Mouse (Mus musculus) kidney, embryonic 14.5 days (tissue): ENCODE results near the gene Ptpra. TPM values are rescaled to one million over a fixed set of nuclear protein-coding genes. Genes with fewer than 3 reads are reported as not detected.

ENCODE experiments used
- ATAC-seq: fragments of 200-750 bp; cut with Nextera tagmentation; 2 replicates; pipeline ENCODE4 v1.8.0; 2017; ENCODE audit warnings: moderate number of reproducible peaks, mild to moderate bottlenecking, moderate TSS enrichment, moderate library complexity; ENCODE audit not compliant: low FRiP score, low TSS enrichment
- H3K27ac ChIP-seq: fragments of 300-500 bp; sonication (generic); 2 replicates; pipeline ENCODE4 v1.5.1; 2014; ENCODE audit warnings: low read depth, mild to moderate bottlenecking, low read length, moderate library complexity, mixed read lengths
- H3K27me3 ChIP-seq: fragments of 300-500 bp; sonication (generic); 2 replicates; pipeline ENCODE4 v1.6.1; 2014; ENCODE audit warnings: mild to moderate bottlenecking, low read length; ENCODE audit not compliant: control insufficient read depth, insufficient read depth
- H3K36me3 ChIP-seq: fragments of 300-500 bp; sonication (generic); 2 replicates; pipeline ENCODE4 v1.6.1; 2014; ENCODE audit warnings: low read length, mixed read lengths; ENCODE audit not compliant: control insufficient read depth, insufficient read depth
- H3K4me1 ChIP-seq: fragments of 300-500 bp; sonication (generic); 2 replicates; pipeline ENCODE4 v1.6.1; 2014; ENCODE audit warnings: low read length, mixed read lengths; ENCODE audit not compliant: control insufficient read depth, insufficient read depth
- H3K4me2 ChIP-seq: fragments of 300-500 bp; sonication (generic); replicated peaks from 2 replicates; pipeline ENCODE4 v1.6.1; 2014; ENCODE audit warnings: low read depth, mild to moderate bottlenecking, low read length
- H3K4me3 ChIP-seq: fragments of 300-500 bp; sonication (generic); 2 replicates; pipeline ENCODE4 v1.5.1; 2014; ENCODE audit warnings: mild to moderate bottlenecking, low read length
- H3K9ac ChIP-seq: fragments of 300-500 bp; sonication (generic); 2 replicates; pipeline ENCODE4 v1.6.1; 2014; ENCODE audit warnings: low read depth, mild to moderate bottlenecking, low read length, moderate library complexity
- H3K9me3 ChIP-seq: fragments of 300-500 bp; sonication (generic); 2 replicates; pipeline ENCODE4 v1.6.1; 2016; ENCODE audit warnings: low read length; ENCODE audit not compliant: control insufficient read depth
- WGBS: fragments of 180-500 bp; shearing (Covaris S2); extraction: QIAGEN DNeasy Blood & Tissue Kit; methylation state at CpG from one replicate; pipeline ENCODE4 v1.1.7; 2014; 5-methylcytosine and 5-hydroxymethylcytosine counted together
- polyA plus RNA-seq: library from polyadenylated mRNA; unstranded; fragments of >200 nt; fragmentation: Nextera tagmentation; extraction: Ambion mirVana; gene quantifications from 2 replicates; pipeline ENCODE4 v1.2.1, GENCODE M21; 2014

The Ptpra gene
- polyA plus RNA-seq, 1 experiment from 2014 or later = 107 TPM

DNA sequence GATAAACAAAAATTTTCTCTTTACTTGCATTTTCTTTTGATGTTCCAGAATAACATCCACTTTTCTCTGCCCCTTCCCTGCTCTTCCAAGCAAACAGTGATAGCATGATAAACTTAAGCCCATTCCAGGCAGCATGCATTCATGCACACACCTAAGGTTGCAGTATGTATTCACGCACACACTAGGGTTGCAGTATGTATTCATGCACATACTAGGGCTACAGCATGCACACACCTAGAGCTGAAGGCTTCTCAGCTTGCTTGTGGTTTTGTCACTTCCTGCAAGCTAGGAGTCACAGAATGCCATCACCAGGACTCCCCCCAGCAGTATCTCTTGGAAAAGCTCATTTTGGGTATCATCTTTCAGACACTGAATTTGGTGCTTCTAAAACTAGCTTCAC, 13.3 kb upstream of the Ptpra start:
- WGBS = 97% methylated on average over 1 of the region's 1 CpGs
- ATAC-seq = no peak
- Histone ChIP-seq H3K9me3 (no peaks in the 10 kb centered on the region), H3K4me2 (no peak overlapping the region), H3K4me3 (no peak overlapping the region), H3K27me3 (no peaks in the 10 kb centered on the region), H3K4me1 (no peaks in the 10 kb centered on the region), H3K9ac (no peak overlapping the region), H3K36me3 (peaks cover 55% of the 10 kb centered on the region), H3K27ac (no peak overlapping the region)

DNA sequence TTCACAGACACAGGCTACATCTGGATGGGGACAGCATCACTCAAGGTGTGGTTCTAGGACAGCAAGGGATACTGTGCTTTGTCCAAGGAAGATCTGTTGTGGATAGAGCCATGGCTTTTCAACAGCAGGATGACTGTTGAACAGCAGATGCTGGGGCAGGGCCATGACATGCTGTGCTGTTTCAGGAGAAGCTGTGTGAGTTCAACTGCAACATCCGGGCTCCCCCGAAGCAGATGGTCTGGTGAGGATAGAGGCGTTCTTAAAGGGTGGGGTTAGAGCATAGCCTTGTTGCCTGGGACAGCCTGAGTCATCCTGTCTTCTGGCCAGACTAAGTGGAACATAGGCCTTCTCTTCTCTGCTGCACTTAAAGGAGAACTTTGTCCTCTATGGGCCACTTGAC, 11.2 kb upstream of the Ptpra start:
- WGBS = 88% methylated on average over 3 of the region's 3 CpGs
- H3K4me2 ChIP-seq = no peak overlapping the region
- no peak for ATAC-seq
- no peaks in the 10 kb centered on the region for H3K9me3 ChIP-seq
- H3K4me1 ChIP-seq = no peaks in the 10 kb centered on the region
- H3K27ac ChIP-seq = no peak overlapping the region
- no peaks in the 10 kb centered on the region for H3K27me3 ChIP-seq
- no peak overlapping the region for H3K4me3 ChIP-seq
- H3K36me3 ChIP-seq = peaks cover 69% of the 10 kb centered on the region
- H3K9ac ChIP-seq = no peak overlapping the region

DNA sequence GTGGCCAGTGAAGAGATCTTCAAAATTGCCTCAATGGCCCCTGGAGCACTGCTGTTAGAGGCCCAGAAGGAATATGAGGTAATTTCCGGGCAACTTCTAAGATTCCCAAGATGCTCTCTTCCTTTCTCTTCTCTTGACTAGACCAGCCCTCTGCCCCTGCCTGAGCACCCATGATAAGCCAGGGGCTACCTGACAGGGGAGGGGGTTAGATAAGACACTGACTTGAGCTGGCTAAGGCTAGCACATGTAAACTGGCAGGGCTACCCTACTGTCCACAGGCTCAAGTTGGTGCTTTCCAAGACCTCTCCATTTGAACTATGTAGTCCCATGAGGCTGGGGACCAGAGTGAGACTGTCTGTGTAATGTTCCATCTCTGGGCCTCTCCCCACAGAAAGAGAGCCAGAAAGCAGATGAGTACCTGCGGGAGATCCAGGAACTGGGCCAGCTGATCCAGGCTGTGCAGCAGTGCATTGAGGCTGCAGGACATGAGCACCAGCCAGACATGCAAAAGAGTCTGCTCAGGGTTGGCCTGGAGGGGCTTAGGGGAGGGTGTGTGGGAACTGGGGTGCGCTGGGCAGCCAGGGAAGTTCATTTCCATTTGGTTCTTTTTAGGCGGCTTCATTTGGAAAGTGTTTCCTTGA, 10.1 kb upstream of the Ptpra start:
- H3K36me3 ChIP-seq = peaks cover 75% of the 10 kb centered on the region
- H3K9ac ChIP-seq = no peak overlapping the region
- 90% methylated on average over 4 of the region's 4 CpGs for WGBS
- H3K4me3 ChIP-seq = no peak overlapping the region
- ATAC-seq = no peak
- no peaks in the 10 kb centered on the region for H3K27me3 ChIP-seq
- no peak overlapping the region for H3K4me2 ChIP-seq
- H3K4me1 ChIP-seq = no peaks in the 10 kb centered on the region
- no peak overlapping the region for H3K27ac ChIP-seq
- H3K9me3 ChIP-seq = no peaks in the 10 kb centered on the region

DNA sequence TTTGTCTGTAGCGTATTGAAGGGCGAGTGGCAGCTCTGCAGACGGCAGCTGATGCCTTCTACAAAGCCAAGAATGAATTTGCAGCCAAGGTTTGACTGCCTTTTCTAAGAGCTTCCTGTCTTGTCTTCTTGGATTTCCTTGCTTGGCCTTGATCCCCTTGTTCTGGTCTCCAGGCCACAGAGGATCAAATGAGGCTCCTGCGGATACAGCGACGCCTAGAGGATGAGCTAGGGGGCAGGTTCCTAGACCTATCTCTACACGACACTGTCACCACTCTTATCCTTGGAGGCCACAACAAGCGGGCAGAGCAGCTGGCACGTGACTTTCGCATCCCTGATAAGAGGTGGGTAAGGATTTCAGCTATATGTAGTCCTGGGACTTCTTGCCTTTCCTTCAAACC, 7.9 kb upstream of the Ptpra start:
- whole genome bisulfite sequencing = 86% methylated on average over 10 of the region's 10 CpGs

DNA sequence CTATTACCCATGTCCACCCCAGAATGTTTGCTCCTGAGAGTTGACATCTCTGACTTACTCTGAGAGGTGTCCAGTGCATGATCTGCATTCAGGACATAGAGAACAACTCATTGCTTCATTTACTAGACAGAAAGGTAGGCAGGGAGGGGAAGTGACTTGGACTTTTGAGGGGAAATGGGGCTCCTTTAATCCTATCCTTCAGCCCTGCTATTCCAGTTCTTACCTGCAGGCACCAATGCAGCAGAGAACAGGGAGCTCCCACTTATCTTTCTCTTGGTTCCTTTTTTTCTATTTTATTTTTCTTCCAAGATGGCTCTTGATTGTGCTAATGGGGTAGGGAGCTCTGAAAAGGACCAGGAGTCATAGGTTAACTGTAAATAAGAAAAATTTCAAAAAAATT, 1.6 kb upstream of the Ptpra start:
- Histone ChIP-seq H3K4me1 (peaks cover 14% of the 10 kb centered on the region), H3K9me3 (no peaks in the 10 kb centered on the region), H3K27me3 (no peaks in the 10 kb centered on the region), H3K27ac (no peak overlapping the region), H3K4me3 (no peak overlapping the region), H3K9ac (no peak overlapping the region), H3K36me3 (peaks cover 11% of the 10 kb centered on the region), H3K4me2 (no peak overlapping the region)
- no peak for ATAC-seq

More for the DNA sequence above, 7.9 kb upstream of the Ptpra start:
- no peak for ATAC-seq
- H3K27me3 ChIP-seq = no peaks in the 10 kb centered on the region
- H3K9ac ChIP-seq = no peak overlapping the region
- no peak overlapping the region for H3K27ac ChIP-seq
- peaks cover 73% of the 10 kb centered on the region for H3K36me3 ChIP-seq
- H3K9me3 ChIP-seq = no peaks in the 10 kb centered on the region
- no peaks in the 10 kb centered on the region for H3K4me1 ChIP-seq
- no peak overlapping the region for H3K4me2 ChIP-seq
- no peak overlapping the region for H3K4me3 ChIP-seq

DNA sequence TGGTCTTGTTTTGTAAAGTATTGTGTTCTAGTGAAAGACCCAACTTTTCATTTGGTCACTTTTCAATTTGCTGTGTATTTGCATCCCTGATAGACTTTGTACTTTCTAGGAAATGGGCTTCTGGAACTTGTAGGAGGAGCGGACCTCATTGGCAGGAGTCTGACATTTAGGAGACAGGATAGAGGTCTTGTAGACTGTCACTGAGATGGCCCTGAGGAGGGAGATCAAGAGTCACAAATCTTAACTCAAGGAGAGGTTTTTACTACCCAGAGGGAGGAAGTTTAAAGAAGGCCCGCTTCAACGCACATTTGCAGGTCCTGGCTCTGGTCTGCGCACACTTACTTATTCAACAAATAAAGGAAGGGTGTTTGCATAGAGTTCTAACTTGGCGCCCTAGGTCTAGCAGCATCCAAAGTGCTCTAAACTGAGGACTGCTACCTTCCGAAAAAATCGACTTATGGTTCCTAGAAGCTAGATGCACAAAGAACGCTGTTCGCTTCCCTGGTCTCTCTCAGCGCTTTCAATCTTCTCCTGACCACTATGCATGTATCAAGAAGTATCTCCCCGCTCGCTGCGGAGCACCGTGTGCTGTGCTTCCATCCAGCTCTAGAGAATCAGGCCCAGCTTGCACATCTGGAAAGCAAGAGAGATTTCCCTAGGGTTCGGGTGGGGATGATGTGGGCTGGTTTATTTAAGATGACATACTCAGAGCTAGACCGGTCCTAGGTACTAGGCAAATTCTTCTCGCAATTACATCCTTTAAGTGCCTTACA, 871 bp upstream of the Ptpra start:
- peak overlapping the region; percentile 80 for H3K4me3 ChIP-seq
- no peaks in the 10 kb centered on the region for H3K27me3 ChIP-seq
- H3K9me3 ChIP-seq = no peaks in the 10 kb centered on the region
- H3K4me1 ChIP-seq = peaks cover 14% of the 10 kb centered on the region
- peak overlapping the region; percentile 82; the same call in 1 of the 2 replicates for H3K9ac ChIP-seq
- WGBS = 5% methylated on average over 17 of the region's 17 CpGs
- H3K4me2 ChIP-seq = peak overlapping the region; percentile 71
- H3K36me3 ChIP-seq = peaks cover 3% of the 10 kb centered on the region
- peak; percentile 14; the same call in 1 of the 2 replicates for ATAC-seq
- H3K27ac ChIP-seq = no peak overlapping the region

DNA sequence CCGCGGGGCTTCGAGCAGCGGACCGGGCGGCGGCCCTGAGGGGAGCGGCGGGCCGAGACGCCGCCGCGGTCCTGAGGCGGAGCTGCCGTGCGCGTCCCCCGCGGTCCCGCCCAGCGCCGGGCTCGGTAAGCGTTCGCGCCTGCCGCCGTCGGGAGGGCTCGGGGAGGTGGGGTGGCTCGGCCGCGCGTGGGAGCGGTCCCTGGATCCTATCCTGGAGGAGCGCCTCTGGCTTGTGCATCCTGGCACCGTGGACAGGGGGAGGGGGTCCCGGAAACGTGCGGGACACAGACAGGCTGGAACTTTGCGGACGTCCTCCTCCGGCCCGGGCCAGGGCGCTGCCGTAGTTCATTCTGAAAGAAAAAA, 337 bp downstream of the Ptpra start:
- H3K4me3 ChIP-seq = peak overlapping the region; percentile 80
- peaks cover 14% of the 10 kb centered on the region for H3K4me1 ChIP-seq
- H3K9ac ChIP-seq = peak overlapping the region; percentile 82
- no peaks in the 10 kb centered on the region; the same call in 1 of the 2 replicates for H3K36me3 ChIP-seq
- H3K9me3 ChIP-seq = no peaks in the 10 kb centered on the region
- peak; percentile 83 for ATAC-seq
- H3K27me3 ChIP-seq = no peaks in the 10 kb centered on the region
- peak overlapping the region; percentile 71 for H3K4me2 ChIP-seq
- H3K27ac ChIP-seq = peak overlapping the region; percentile 73; the same call in 1 of the 2 replicates
- WGBS = under 1% methylated on average over 46 of the region's 47 CpGs

DNA sequence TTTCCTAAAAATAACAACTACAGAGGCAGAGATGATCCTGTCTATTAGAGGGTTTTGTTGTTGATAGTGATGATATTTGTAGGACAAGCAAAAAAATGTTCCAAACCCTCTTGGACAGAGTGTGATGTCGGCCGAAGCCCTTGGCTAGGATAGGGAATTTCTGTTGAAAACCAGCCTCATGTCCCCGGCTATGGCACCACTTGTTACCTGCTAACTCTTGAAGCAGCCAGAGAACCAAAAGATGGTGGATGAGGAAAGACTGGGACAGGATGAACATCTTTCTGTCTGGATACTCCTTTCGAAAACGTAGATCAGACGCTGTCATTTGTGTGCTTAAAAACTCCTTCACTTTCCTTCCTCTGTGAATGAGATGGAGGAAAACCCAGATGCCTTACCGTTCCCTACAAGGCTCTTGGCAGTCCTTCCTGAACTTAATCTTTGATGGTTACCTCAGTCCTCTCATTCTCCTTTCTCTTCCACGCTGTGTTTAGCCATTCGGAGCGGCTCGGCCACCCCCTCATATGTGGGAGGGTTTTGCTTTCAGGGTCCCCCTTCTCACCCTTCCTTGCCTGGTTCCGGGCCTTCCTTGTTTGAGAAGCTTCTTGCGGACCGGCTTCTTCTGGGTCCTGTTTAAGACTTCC, 1.1 kb downstream of the Ptpra start:
- peak overlapping the region; percentile 82 for H3K9ac ChIP-seq
- H3K27ac ChIP-seq = no peak overlapping the region
- peak overlapping the region; percentile 80 for H3K4me3 ChIP-seq
- no peak for ATAC-seq
- no peaks in the 10 kb centered on the region for H3K27me3 ChIP-seq
- WGBS = 45% methylated on average over 14 of the region's 14 CpGs
- H3K4me1 ChIP-seq = peaks cover 19% of the 10 kb centered on the region
- H3K36me3 ChIP-seq = no peaks in the 10 kb centered on the region
- H3K9me3 ChIP-seq = no peaks in the 10 kb centered on the region
- peak overlapping the region; percentile 71 for H3K4me2 ChIP-seq

DNA sequence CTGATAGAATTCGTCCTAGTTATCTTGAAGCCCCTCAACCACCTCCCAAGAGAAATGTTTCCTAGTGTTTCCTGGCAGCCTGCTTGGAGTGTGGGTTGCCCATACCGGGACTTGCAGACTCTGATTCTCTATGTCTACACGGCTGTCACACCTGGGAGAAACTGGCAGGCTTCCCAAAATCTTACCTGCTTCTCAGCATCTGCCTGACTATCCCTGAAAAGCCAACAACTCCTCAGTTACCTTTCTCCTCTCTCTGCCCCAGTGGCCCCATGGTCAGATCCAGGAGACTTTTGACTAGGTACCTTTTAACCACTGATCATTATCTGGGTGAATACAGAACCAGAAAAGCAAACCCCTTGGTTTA, 1.6 kb downstream of the Ptpra start:
- H3K4me3 ChIP-seq = peak overlapping the region; percentile 80

More for the DNA sequence above, 1.6 kb downstream of the Ptpra start:
- Histone ChIP-seq H3K4me1 (peaks cover 20% of the 10 kb centered on the region), H3K9ac (peak overlapping the region; percentile 82; the same call in 1 of the 2 replicates), H3K36me3 (no peaks in the 10 kb centered on the region), H3K27me3 (no peaks in the 10 kb centered on the region), H3K27ac (no peak overlapping the region), H3K4me2 (peak overlapping the region; percentile 71), H3K9me3 (no peaks in the 10 kb centered on the region)
- 52% methylated on average over 3 of the region's 3 CpGs for WGBS
- ATAC-seq = no peak
